Mouse (Mus musculus) C2C12 (cell line): ENCODE measurements around the gene Rfx3.

Experiments used
- CEBPB ChIP-seq: IDR thresholded peaks from one replicate; pipeline ENCODE4 v1.6.1; 2011; ENCODE audit warnings: low read depth, mild to moderate bottlenecking, control low read depth, moderate library complexity
- CTCF ChIP-seq: IDR thresholded peaks from one replicate; pipeline ENCODE4 v1.5.1; 2011; ENCODE audit not compliant: control insufficient read depth, insufficient read depth, insufficient read length
- FOSL1 ChIP-seq: IDR thresholded peaks from one replicate; pipeline ENCODE4 v1.8.0; 2011; ENCODE audit warnings: mild to moderate bottlenecking, low read length; ENCODE audit not compliant: poor library complexity, insufficient read depth, severe bottlenecking
- MAX ChIP-seq: IDR thresholded peaks from one replicate; pipeline ENCODE4 v1.6.1; 2011; ENCODE audit warnings: mild to moderate bottlenecking, control low read depth
- MYOD1 ChIP-seq: IDR thresholded peaks from one replicate; pipeline ENCODE4 v1.6.1; 2011; ENCODE audit warnings: low read depth; ENCODE audit not compliant: control insufficient read depth, insufficient read length
- MYOG ChIP-seq: IDR thresholded peaks from one replicate; pipeline ENCODE4 v1.6.1; 2011; ENCODE audit not compliant: control insufficient read depth, insufficient read length; ENCODE audit errors: extremely low read depth
- USF1 ChIP-seq: IDR thresholded peaks from one replicate; pipeline ENCODE4 v1.6.1; 2011; ENCODE audit warnings: low read depth, mild to moderate bottlenecking, control low read depth, moderate library complexity

GRCm38 (mm10) chr19:27828316-27828715, 182.7 kb downstream of the Rfx3 start:
- TF ChIP-seq CTCF (no peak), MYOG (no peak), MAX (no peak), MYOD1 (no peak), USF1 (no peak), CEBPB (no peak), FOSL1 (no peak)
